ENCODE assay signal across 10 mouse cellular contexts in the genomic region with DNA sequence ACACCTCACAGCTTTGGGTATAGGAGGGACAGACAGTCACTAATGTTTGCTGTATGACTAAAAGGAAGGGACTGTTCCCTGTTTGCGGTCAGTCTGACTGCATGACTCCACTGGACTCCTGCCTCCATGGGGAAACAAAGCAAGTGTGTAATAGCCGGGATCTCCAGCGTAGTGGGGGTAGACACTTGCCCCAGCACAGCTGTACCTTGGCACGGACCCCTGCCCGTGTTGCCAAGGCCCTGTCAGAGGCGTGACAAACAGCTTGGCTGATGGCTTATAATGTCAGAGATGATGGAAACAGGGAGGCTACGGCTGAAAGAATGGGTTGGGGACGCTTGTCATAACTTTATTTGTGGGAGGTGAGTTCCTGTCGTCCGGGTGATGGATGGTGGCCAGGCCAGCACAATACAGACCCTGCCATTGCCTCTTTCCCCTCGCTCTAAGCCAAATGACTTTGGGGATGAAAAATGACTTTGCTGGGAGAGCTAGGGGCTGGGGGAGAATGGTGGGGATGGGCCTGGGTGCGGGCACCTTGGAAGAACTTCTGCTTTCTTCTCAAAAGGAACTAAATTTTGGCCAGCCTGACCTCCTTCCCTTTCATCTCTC. TPM values are rescaled to one million over a fixed set of nuclear protein-coding genes. Genes with fewer than 3 reads are reported as not detected.
DNase-seq lines count a peak whose midpoint lies in the region; ATAC-seq lines count a peak whose summit lies in the region.
"Had no signal": no experiment of that assay in that cellular context is flagged by ENCODE, and none has a peak within 500 bp of the region (broad histone marks: within the 10 kb centered on the region; RNA-seq: fewer than 3 reads in every experiment).

No protein-coding gene starts in this region.

- H3K4me3 ChIP-seq in heart, embryonic 12.5 days, result no peak overlapping the region
- H3K4me3 ChIP-seq in limb, embryonic 10.5 days, result no peak overlapping the region

- H3K9ac ChIP-seq in heart, embryonic 12.5 days, result no peak overlapping the region; the same call in 1 of the 2 replicates

- WGBS in heart, embryonic 12.5 days, result 60% methylated on average over 12 of the region's 12 CpGs
- WGBS in limb, embryonic 10.5 days, result 58% methylated on average over 12 of the region's 12 CpGs

- peaks cover 21% of the 10 kb centered on the region; the same call in 1 of the 2 replicates for H3K27me3 ChIP-seq in heart, embryonic 12.5 days (replicated peaks)
- no peaks in the 10 kb centered on the region for H3K27me3 ChIP-seq in limb, embryonic 10.5 days (ENCODE audit: low read depth, poor library complexity, severe bottlenecking)

- H3K4me2 ChIP-seq in heart, embryonic 12.5 days, result no peak overlapping the region

- intact Hi-C loops in heart, postnatal 14 days (cut with DNase I), result no loop called here

- no peaks in the 10 kb centered on the region for H3K4me1 ChIP-seq in heart, embryonic 12.5 days (replicated peaks)
- H3K4me1 ChIP-seq in limb, embryonic 10.5 days, result peaks cover 40% of the 10 kb centered on the region

- H3K27ac ChIP-seq in heart, embryonic 12.5 days (ENCODE audit: poor library complexity, severe bottlenecking), result no peak overlapping the region
- H3K27ac ChIP-seq in limb, embryonic 10.5 days, result no peak overlapping the region; the same call in 1 of the 2 replicates

- no peaks in the 10 kb centered on the region for H3K36me3 ChIP-seq in heart, embryonic 12.5 days
- H3K36me3 ChIP-seq in limb, embryonic 10.5 days, result no peaks in the 10 kb centered on the region

- peak; percentile 23 to 38 for DNase-seq in heart, postnatal 14 days
- DNase-seq in adrenal gland, adult 2 months, result peak; percentile 38
- DNase-seq in heart, postnatal 4 days, result peak; percentile 34
- DNase-seq in lung, postnatal 4 days, result peak; percentile 72 to 88
- no peak for DNase-seq in thymus, postnatal 14 days
- DNase-seq in limb, embryonic 10.5 days (ENCODE audit: low spot score), result no peak
- DNase-seq in yolk sac, embryonic 10.5 days (ENCODE audit: low spot score), result no peak
- DNase-seq: cerebellum, adult 9-11 months; kidney, adult 8-10 months had no signal

- no peak for ATAC-seq in heart, embryonic 12.5 days (ENCODE audit: insufficient number of reproducible peaks, low FRiP score)

- no peaks in the 10 kb centered on the region for H3K9me3 ChIP-seq in heart, embryonic 12.5 days (replicated peaks)
- no peaks in the 10 kb centered on the region for H3K9me3 ChIP-seq in limb, embryonic 10.5 days (replicated peaks)

RNA-seq across cellular contexts. Expression of gene Ctnnbl1, which starts 21.5 kb away (rescaled TPM):
- 10 to 100 TPM in 1 of 2 experiments, 1 to 10 TPM in 1; 9.2 to 12.3 TPM for total RNA-seq in heart, postnatal 14 days (2021)
- 33.0 and 34.4 TPM in 2 replicates for polyA plus RNA-seq in heart, embryonic 12.5 days (2016; fragmentation: Nextera tagmentation; extraction: Ambion mirVana)
- total RNA-seq in adrenal gland, adult 2 months (2021), result 10 to 100 TPM; 15.6 to 20.4 TPM
- 12.4 and 13.4 TPM in 2 replicates for polyA plus RNA-seq in adrenal gland, adult 2 months (2012; rRNA removed)
- 10 to 100 TPM; 16.8 to 18.2 TPM for total RNA-seq in heart, postnatal 4 days (2021)
- 90.7 and 97.8 TPM in 2 replicates for polyA plus RNA-seq in limb, embryonic 10.5 days (2016; fragmentation: Nextera tagmentation; extraction: Ambion mirVana)

Comparison
In these comparisons a context has a peak if more than half of its experiments do, and no peak if none do; other contexts are left out.
1. DNase-seq: peak in heart, postnatal 14 days (2 of 2), adrenal gland, adult 2 months (single experiment), heart, postnatal 4 days (single experiment) and lung, postnatal 4 days (2 of 2); none in thymus, postnatal 14 days (single experiment), limb, embryonic 10.5 days (single experiment) and yolk sac, embryonic 10.5 days (single experiment).